Mouse (Mus musculus): ENCODE data around the gene Pianp. TPM values are rescaled to one million over a fixed set of nuclear protein-coding genes. Genes with fewer than 3 reads are reported as not detected.

The Pianp gene
- 1 to 10 TPM in 1 of 4 experiments, under 1 TPM in 3; 0.31 to 2.7 (median 0.41) TPM for total RNA-seq (2022)

DNA sequence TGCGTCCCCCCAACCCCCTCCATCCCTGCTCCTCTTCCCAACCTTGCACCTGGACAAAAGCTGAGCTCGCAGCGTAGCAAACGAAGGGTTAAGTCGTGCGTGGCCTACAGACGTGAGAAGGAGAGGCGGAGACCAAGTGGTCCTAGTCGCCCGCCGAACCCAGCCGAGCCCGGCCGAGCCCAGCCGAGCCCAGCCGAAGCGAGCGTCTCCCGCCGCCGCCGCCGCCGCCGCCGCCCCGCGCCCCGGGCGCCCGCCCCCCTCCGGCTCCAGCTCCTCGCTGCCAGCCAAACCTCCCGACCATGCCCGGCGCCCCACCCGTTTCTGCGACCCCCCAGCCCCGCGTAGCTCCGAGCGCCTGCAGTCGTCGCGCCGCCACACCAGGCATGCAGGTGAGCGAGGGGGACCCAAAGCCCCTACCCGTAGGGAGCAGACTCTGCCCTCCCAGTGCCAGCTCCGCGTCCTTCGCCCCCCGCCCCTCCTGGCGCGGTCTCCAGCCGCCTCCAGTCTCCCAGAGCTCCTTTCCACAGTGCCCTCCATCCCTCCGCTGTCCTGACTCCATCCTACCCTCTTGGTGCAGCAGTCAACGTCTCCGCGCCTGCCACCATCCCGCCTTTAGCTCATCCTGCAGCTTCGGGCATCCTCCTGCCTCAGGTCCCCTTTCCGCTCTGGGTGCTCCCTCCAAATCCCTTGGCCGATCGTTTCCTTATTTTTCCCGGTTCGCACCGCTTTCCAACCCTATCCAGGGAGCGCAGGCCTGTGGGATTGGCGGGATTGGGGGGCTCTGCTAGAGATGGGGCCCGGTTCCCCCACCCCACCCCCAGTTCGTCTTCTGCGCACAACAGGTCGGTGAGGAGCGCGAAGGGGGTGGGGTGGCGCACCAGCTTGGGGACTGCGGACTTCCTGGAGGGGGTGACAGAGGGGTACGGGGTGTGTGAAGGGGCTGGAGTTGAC, at the start of gene Pianp:
Gene Pianp, plus strand, starts transcription at position 144 of the 951 bp plus-strand sequence.
- DNase-seq (ENCODE audit: low spot score), result peak; percentile 50

DNA sequence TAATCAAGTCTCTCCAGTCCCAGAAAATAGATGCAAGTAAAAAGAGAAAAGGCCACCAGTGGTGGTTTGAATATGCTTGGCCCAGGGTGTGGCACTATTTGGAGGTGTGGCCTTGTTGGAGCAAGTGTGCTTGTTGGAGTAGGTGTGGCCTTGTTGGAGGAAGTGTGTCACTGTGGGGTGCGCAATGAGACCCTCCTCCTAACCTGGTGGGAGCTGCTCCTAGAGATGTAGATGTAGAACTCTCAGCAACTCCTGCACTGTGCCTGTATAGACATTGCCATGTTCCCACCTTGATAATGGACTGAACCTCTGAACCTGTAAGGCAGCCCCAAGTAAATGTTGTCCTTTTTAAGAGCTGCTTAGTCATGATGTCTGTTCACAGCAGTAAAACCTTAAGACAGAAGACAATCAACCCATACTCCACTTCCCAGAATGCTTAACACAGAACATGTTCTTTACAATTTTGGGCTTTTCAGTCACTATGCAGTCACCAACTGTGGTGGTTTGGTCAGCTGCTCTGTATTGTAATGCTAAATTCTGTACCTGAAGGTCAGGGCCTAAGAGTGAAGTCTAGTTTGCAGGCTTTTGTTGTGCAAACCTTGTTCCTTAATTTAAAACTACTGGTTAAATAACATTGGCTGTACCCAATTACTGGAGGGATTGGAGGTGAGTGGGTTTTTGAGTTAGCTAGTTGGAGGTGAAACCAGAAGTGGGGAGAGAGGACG, 42.3 kb upstream of the Pianp start:
- no peak for DNase-seq (ENCODE audit: low spot score)

DNA sequence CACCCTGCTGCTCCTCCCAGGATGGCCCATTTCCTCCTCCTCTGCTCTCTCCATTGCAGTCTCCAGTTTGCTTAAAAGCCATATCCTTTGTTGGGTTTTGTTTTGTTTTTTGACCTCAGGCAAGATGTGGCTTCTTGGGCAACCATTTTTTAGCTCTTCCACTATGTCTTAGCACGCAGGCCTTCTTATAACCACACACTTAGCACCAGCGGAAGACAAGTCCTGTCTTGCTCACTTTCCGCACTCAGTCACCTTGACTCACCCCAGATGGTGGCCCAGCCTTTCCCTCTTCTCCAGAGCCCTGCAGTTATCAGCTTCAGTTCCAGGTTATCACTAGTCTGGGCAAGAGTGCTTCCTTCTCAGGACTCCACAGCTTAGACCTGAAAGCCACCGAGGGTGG, 41.3 kb upstream of the Pianp start:
- no peak for DNase-seq (ENCODE audit: low spot score)

DNA sequence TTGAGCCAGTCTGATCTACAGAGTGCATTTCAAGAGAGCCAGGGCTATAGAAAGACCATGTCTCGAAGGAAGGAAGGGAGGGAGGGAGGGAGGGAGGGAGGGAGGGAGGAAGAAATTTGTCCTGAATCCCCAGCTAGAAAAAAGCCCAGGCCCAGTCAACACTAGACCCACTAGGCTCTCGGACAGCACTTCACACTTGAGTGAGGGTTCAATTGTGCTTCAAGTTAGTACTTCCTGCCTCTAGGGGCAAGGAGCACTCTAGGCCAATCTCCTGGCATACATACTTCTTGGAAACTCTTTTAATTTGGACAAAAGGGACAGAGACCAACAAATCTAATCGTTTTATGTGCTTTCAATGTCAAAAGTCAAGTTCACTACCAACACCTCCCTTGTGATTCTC, 38.4 kb upstream of the Pianp start:
- no peak for DNase-seq (ENCODE audit: low spot score)

DNA sequence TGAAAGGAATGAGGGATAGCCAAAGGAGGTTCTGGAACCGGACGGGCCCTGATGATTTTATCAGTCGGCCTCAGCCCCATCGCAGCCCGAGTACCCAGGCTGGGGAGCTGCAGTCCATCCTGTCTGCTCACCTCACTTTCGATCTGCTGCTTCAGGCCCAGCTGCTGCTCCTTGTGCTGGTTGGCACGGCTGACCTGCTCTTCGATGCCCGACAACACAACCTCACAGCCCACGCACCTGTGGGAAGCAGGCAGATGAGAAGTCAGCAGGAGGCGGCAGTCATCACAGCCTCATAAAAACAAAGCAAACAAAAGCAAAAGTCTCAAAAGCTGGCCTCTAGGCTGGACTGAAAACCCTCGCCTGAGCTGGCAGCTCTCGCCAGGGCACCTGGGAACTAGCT, 36.5 kb upstream of the Pianp start:
- DNase-seq (ENCODE audit: low spot score), result no peak

DNA sequence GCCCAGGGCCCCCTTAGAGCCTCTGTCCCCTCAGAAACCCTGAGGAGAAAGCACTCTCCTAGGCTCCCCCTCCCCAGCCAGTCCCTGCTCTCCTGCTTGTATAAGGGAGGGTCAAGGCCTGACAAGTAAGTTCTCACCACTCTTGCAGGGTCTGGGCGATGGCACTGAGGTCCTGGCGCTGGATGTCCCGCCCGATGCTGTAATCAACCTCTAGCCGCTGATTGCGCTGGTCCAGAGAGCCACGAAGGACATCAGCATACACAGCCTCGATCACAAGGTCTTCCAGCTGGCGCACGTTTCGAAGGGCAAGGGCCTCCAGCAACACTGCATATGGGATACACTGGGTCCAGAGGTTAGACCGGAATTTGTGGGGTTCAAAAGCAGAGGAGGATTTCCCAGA, 35.5 kb upstream of the Pianp start:
- no peak for DNase-seq (ENCODE audit: low spot score)

DNA sequence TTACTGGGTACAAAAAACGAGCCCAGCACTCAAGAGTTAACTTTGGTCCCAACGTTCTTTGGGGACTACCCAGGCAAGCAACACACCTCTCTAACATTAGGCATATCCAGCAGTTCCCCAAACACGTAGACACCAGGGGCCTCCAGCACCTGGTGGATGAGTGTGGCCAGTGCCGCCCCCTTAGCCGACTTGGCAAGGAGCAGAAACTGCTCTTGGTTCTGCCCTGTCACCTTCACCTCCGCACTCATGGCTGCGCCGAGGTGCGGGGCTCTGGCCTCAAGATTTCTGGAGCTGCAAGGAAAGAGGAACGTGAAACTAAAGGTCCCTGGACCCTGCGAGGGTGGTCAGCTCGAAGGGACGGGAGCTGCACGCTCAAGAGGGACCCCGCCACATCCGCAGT, 31.9 kb upstream of the Pianp start:
- no peak for DNase-seq (ENCODE audit: low spot score)

DNA sequence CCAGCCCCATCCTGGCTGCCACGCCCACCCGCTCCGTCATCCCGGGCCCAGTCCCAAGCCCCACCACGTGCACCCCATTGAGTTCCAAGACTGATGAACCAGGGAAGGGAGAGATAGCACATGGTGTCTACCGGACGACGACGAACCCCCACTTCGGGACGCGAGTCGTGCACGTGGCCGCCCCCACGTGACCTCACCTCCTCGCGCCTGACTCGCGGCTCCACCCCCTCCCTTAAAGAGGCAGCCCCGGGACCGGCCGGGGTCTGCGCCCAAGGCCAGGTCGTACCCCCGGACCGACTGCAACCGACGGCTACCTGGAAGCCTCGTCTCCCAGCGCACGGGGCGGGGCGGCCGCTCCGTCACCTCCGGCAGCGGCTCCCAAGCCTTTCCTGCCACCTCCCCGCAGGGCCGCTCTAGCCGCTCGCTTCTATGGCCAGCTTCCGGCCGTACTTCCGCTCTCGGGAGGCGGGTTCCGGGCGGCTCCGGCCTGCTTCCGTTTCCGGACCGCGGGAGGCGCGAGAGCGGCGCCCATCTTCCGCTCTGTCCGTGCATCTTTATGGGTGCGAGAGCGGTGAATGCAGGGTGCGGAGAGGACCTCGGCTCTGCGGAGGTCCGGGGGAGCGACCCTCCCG, 31.3 kb upstream of the Pianp start, which contains the start of gene Cops7a:
Gene Cops7a, minus strand, starts transcription at position 451 of the 632 bp plus-strand sequence.
- DNase-seq (ENCODE audit: low spot score), result peak; percentile 95

DNA sequence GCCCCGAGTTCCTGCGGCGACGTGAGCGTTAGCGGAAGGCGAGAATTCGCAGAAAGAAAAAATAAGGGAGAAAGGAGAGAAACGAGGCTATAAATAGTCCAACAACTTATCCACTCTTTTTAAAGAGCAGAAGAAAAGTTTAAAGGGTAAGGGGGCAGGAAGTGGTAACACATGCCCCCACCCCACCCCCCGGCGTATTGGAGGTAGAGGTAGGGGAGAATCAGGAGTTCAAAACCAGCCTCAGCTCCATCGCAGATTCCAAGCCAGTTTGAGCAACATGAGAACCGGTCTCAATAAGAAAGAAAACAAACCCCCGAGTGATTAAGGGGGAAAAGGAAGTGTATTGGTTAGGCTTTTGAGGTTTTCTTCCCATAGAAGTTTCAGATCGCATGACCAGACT, 30.7 kb upstream of the Pianp start:
- no peak for DNase-seq (ENCODE audit: low spot score)

DNA sequence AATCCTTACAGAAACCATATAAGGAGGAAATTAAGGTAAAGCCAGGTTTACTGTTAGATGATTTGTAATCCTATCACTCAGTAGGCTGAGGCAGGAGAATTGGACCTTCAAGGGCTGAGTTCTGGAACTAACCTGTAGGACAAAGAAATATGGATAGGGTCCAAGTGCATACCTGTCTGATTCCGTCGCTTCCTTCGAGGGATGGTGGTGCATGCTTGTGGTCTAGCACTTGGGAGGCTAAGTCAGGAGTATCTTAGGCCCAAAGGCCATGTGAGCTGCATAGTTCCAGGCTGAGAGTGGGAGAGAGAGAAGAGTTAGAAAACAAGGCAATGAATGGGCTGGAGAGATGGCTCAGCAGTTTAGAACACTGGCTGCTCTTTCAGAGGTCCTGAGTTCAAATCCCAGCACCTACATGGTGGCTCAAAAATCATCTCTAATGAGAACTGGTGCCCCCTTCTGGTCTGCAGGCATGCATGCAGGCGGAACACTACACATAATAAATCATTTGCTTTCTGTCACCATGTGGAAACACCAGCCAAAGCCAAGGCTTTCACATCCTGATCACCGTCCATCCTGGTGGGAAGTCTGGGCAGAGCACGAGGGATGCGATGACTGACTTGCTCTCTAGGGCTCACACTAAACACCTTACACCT, 29.9 kb upstream of the Pianp start:
- DNase-seq (ENCODE audit: low spot score), result no peak

DNA sequence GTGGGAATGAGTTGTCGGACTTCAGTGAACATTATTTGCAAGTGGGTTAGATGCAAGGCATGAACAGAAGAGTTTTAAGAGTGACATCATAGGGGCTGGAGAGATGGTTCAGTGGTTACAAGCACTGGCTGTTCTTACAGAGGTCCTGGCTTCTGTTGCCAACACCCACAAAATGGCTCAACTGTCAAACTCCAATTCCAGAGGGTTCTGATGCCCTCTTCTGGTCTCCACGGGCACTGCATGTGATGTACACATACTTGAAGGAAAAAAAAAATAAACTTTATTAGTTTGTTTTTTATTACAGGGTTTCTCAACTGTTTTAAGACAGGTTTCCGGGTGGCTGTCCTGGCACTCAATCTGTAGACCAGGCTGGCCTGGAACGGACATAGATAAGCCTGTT, 28.7 kb upstream of the Pianp start:
- DNase-seq (ENCODE audit: low spot score), result no peak

DNA sequence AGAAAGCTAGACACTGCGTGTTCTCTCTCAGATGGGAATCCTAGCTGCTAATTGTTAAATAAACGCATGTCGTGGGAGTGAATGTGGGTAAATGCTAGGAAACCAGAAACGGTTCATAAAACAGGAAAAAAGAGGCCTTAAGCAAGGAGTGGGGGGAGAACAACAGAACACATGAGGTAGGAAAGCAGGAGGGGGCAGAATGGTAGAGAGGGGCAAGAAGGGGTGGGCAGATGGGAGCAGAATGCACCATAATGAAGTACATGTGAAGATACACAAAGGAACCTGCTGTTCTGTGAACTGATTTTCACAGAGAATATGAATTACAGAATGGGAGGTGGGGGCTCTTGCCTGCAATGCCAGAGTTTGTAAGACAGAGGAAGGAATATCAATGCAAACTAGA, 4.3 kb upstream of the Pianp start:
- DNase-seq (ENCODE audit: low spot score), result no peak

DNA sequence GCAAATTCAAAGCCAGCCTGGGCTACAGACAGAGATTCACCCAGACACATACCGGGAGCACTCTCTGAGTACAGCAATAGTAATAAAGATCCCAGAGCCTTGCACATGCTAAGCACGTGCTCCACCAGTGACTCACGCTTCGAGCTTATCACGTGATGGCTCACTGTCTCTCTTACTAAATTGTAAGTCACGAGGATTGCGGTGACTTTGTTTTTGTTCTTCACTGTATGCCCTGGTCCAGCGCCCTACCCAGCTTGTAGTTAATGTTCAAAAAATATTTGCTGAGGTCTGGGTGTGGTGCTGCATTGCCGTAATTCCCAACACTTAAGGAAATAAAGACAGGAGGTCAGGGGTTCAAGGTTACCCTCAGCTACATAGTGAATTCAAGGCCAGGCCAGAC, 3.1 kb upstream of the Pianp start:
- no peak for DNase-seq (ENCODE audit: low spot score)

DNA sequence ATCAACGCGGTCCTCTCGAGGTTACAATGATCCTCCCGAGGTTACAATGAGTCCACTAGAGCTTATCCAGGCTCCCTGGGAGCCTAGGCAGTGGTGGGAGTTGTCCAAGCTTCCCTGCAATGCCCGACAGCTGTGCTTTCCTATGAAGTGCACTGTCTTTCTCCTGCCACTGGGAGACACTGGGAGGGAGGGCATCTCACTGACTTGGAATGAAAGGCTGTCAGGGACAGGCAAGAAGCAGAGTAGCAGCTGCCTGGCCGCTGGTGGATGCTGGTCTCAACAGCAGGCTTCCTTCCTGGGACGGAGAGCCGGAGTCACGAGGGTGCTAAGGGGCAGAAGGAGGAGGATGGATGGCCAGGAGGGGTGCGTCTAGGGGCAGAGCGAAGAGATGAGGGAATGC, 2.6 kb upstream of the Pianp start:
- DNase-seq (ENCODE audit: low spot score), result no peak

DNA sequence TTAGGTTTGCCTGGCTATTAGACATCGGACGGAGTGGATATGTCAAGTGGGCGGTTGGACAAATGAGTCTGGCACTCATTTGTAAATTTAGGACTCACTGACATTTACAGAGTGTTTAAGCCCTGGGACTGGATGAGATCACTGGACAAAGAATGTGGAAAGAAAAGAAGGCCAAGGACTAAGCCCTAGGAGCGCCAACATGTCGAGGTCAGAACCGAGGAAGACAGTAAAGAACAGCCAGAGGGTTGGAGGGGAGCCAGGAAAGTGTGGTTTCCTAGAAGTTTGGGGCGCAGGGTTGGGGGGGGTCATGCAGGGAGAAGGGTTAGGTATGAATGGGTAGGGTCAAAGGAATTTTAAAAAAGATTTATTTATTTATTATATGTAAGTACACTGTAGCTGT, 1.2 kb upstream of the Pianp start:
- DNase-seq (ENCODE audit: low spot score), result no peak

DNA sequence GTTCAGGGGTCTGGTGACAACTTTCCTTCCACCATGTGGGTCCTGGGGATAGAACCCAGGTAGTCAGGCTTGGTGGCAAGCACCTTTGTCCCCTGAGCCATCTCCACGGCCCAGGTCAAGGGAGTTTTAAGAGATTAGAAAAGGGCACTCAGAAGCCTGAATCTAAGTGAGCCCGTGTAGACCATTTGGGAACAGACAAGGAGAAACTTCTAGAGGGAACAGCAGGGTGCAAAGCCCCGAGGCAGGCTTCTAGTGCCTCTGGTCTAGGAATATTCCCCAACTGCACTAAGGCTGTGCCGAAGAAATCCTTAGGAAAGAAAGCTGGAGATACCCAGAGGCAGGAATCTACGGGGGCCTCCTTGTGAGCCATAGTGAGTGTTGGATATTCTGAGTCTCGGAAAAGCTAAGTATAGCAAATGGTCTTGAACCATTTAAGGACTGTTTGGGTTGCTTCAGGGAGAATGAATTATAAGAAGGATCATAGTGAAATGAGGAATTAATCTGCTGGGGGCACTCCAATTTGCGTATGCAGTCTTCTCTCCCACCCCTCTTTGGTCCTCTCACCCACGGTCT, 577 bp upstream of the Pianp start:
- no peak for DNase-seq (ENCODE audit: low spot score)

DNA sequence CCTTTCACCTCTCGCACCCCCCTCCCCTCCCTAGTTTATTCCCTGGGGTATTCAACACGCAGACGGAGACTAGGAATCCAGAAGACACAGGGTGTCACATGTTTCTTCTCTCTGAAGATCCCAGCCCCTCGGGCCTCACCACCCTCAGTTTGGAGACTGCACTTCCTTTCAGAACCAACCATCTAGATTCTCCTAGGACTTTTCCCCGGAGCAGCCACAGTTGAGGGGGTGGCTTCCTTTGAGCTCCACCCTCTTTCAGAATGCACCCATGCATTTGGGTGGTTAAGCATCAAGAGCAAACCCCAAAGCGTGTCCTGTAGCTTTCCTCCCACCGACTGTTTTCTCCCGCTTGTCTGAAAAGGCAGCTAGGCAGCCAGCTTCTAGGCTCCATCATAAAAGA, 1.6 kb downstream of the Pianp start:
- no peak for DNase-seq (ENCODE audit: low spot score)

DNA sequence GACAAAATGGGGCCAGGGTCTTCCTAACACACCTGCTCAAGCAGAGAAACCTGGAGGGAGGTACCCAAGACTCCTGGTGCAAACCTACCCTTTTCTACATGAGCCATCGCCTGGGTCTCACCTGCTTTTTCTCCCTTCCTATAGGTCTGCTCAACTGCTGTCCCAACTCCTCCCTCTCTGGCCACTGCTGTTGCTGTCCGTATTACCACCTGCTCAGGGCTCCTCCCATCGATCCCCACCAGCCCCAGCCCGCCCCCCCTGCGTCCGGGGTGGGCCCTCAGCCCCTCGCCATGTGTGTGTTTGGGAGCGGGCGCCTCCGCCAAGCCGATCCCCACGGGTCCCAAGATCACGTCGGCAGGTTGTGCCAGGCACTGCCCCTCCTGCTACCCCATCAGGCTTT, 2.6 kb downstream of the Pianp start:
- no peak for DNase-seq (ENCODE audit: low spot score)

DNA sequence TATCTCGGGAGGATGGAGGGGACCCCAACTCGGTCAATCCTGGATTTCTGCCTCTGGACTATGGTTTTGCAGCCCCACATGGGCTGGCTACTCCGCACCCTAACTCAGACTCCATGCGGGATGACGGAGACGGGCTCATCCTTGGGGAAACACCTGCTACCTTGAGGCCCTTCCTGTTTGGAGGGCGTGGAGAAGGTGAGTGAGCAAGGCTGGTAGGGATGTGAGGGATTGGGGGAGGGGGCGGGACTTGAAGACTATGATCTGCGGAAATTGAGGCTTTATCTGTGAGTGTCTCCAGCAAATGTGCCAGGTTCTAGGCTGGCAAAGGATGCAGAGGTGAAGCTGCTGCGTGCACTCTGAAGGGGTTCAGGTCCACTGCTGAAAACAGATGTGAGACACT, 3.1 kb downstream of the Pianp start:
- DNase-seq (ENCODE audit: low spot score), result no peak

DNA sequence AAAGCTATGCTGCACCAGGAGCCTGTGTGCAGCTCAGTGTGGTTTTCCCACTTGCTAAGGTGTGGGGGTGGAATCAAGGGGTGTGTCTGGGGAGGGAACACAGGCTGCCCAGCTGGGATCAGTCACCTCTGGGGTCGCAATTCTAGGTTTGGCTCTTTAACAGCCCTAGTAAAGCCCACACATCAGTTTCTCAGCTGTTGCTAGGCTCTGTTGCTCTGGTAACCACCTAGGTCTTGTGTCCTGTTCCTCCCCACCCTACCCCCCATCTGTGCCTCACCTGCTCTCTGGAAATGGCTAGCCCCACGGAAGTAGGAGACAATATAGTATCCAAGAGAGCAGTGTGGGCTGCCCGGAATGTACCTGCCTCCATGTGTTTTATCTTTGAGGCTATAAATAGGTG, 7.2 kb downstream of the Pianp start:
- no peak for DNase-seq (ENCODE audit: low spot score)

DNA sequence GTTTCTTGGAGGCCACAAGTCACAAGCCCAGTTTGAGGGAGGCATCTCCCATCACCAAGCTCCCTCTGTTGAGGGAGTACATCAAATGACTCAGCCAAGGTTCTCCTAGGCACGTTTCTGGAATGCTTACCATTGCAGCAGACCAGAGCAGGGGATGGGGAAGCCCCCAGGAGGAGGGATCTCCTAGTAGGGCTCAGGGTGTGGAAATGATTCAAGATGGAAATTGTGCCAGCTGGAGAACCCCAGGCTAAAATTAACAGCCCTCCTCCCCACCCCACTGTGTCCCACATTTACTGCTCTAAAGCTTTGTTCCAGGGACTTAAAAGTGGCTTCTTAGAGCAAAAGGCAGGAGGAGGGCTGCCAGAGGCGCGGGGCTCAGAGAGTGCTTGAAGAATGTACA, 8.6 kb downstream of the Pianp start:
- DNase-seq (ENCODE audit: low spot score), result no peak

DNA sequence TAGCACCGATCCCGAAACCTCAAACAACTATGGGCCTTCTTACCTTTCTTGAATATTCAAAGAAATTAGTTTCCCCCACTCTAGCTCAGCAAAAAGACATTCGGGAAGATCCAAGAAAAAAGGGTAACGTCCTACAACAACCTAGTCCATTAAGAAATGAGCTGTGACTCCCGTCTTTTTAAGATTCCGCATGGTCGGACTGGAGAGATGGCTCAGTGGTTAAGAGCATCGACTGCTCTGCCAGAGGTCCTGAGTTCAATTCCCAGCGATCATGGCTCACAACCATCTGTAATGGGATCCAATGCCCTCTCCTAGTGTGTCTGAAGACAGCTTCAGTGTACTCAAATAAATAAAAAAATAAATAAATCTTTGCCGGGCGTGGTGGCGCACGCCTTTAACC, 11.6 kb downstream of the Pianp start:
- DNase-seq (ENCODE audit: low spot score), result no peak
